Mouse (Mus musculus) intestine, embryonic 15.5 days (tissue): ENCODE data around the gene Mlec. TPM values are rescaled to one million over a fixed set of nuclear protein-coding genes. Genes with fewer than 3 reads are reported as not detected.

ENCODE experiments used
- ATAC-seq: fragments of 200-750 bp; cut with Nextera tagmentation; 2 replicates; pipeline ENCODE4 v1.8.0; 2017; ENCODE audit warnings: moderate TSS enrichment, moderate library complexity
- H3K27ac ChIP-seq: fragments of 300-500 bp; sonication (generic); 2 replicates; pipeline ENCODE4 v1.5.1; 2015; ENCODE audit warnings: mild to moderate bottlenecking, inconsistent platforms
- H3K27me3 ChIP-seq: fragments of 300-500 bp; sonication (generic); replicated peaks from 2 replicates; pipeline ENCODE4 v1.6.1; 2015; ENCODE audit warnings: inconsistent platforms
- H3K36me3 ChIP-seq: fragments of 300-500 bp; sonication (generic); 2 replicates; pipeline ENCODE4 v1.6.1; 2015; ENCODE audit warnings: inconsistent platforms
- H3K4me1 ChIP-seq: fragments of 300-500 bp; sonication (generic); replicated peaks from 2 replicates; pipeline ENCODE4 v1.6.1; 2015; ENCODE audit warnings: inconsistent platforms
- H3K4me2 ChIP-seq: fragments of 300-500 bp; sonication (generic); replicated peaks from 2 replicates; pipeline ENCODE4 v1.6.1; 2015; ENCODE audit warnings: mild to moderate bottlenecking, inconsistent platforms
- H3K4me3 ChIP-seq: fragments of 300-500 bp; sonication (generic); replicated peaks from 2 replicates; pipeline ENCODE4 v1.5.1; 2015; ENCODE audit warnings: inconsistent platforms
- H3K9ac ChIP-seq: fragments of 300-500 bp; sonication (generic); 2 replicates; pipeline ENCODE4 v1.6.1; 2015; ENCODE audit warnings: inconsistent platforms
- H3K9me3 ChIP-seq: fragments of 300-500 bp; sonication (generic); 2 replicates; pipeline ENCODE4 v1.6.1; 2016; ENCODE audit warnings: inconsistent platforms
- WGBS: fragments of 180-500 bp; shearing (Covaris S2); methylation state at CpG from one replicate; pipeline ENCODE4 v1.1.7; 2015; 5-methylcytosine and 5-hydroxymethylcytosine counted together
- polyA plus RNA-seq: library from polyadenylated mRNA; unstranded; fragments of >200 nt; fragmentation: Nextera tagmentation; extraction: Ambion mirVana; gene quantifications from 2 replicates; pipeline ENCODE4 v1.2.1, GENCODE M21; 2015

The Mlec gene
- polyA plus RNA-seq, 1 experiment from 2014 or later, result 89.9 TPM

- Histone ChIP-seq H3K36me3 (peaks cover 18% of the 10 kb centered on the region), H3K4me1 (0 out of 2 replicates have a peak, but pooled peaks cover 14% of the 10 kb centered on the region), H3K27ac (no peak overlapping the region), H3K9me3 (no peaks in the 10 kb centered on the region), H3K9ac (no peak overlapping the region), H3K27me3 (no peaks in the 10 kb centered on the region), H3K4me2 (no peak overlapping the region), H3K4me3 (no peak overlapping the region)
- no peak for ATAC-seq
- 92% methylated on average over 22 of the region's 22 CpGs for WGBS
Observed at GRCm38 (mm10) chr5:115127421-115128179, 30.4 kb downstream of the Mlec start.

GRCm38 (mm10) chr5:115126578-115127312 is 31.2 kb downstream of the Mlec start:
- H3K36me3 ChIP-seq, result peaks cover 18% of the 10 kb centered on the region
- WGBS, result 94% methylated on average over 28 of the region's 28 CpGs
- no peaks in the 10 kb centered on the region for H3K9me3 ChIP-seq
- no peak for ATAC-seq
- no peak overlapping the region for H3K9ac ChIP-seq
- no peak overlapping the region for H3K27ac ChIP-seq
- H3K27me3 ChIP-seq, result no peaks in the 10 kb centered on the region
- no peak overlapping the region for H3K4me3 ChIP-seq
- H3K4me2 ChIP-seq, result no peak overlapping the region
- 0 out of 2 replicates have a peak, but pooled peaks cover 14% of the 10 kb centered on the region for H3K4me1 ChIP-seq

GRCm38 (mm10) chr5:115125211-115125871 is 32.6 kb downstream of the Mlec start:
- Histone ChIP-seq H3K36me3 (peaks cover 18% of the 10 kb centered on the region), H3K27me3 (no peaks in the 10 kb centered on the region)

GRCm38 (mm10) chr5:115124690-115125089 is 33.3 kb downstream of the Mlec start:
- peak; percentile 21 for ATAC-seq
- no peaks in the 10 kb centered on the region for H3K9me3 ChIP-seq
- H3K4me3 ChIP-seq, result no peak overlapping the region
- H3K27me3 ChIP-seq, result no peaks in the 10 kb centered on the region
- 92% methylated on average over 6 of the region's 6 CpGs for WGBS
- H3K27ac ChIP-seq, result no peak overlapping the region
- H3K36me3 ChIP-seq, result peaks cover 18% of the 10 kb centered on the region
- H3K4me2 ChIP-seq, result no peak overlapping the region
- peaks cover 14% of the 10 kb centered on the region; the same call in 1 of the 2 replicates for H3K4me1 ChIP-seq
- no peak overlapping the region for H3K9ac ChIP-seq

More at GRCm38 (mm10) chr5:115125211-115125871, 32.6 kb downstream of the Mlec start:
- H3K4me2 ChIP-seq, result 0 out of 2 replicates have a peak overlapping the region, but pooled peaks have one; percentile 12
- H3K4me3 ChIP-seq, result no peak overlapping the region
- WGBS, result 24% methylated on average over 24 of the region's 24 CpGs
- no peak overlapping the region for H3K9ac ChIP-seq
- peak; percentile 83 for ATAC-seq
- H3K9me3 ChIP-seq, result no peaks in the 10 kb centered on the region
- 0 out of 2 replicates have a peak, but pooled peaks cover 14% of the 10 kb centered on the region for H3K4me1 ChIP-seq
- no peak overlapping the region for H3K27ac ChIP-seq

- peaks cover 17% of the 10 kb centered on the region for H3K36me3 ChIP-seq
- H3K9ac ChIP-seq, result no peak overlapping the region
- H3K4me2 ChIP-seq, result no peak overlapping the region
- ATAC-seq, result no peak
- H3K9me3 ChIP-seq, result no peaks in the 10 kb centered on the region
- H3K27ac ChIP-seq, result no peak overlapping the region
- WGBS, result 81% methylated on average over 5 of the region's 5 CpGs
- H3K4me3 ChIP-seq, result no peak overlapping the region
- peaks cover 17% of the 10 kb centered on the region for H3K4me1 ChIP-seq
- H3K27me3 ChIP-seq, result no peaks in the 10 kb centered on the region
Observed at GRCm38 (mm10) chr5:115120978-115121377, 37.0 kb downstream of the Mlec start.

GRCm38 (mm10) chr5:115118961-115119570 is 38.9 kb downstream of the Mlec start, which contains the start of gene Acads:
Gene Acads (minus strand): TSS chr5:115119346.
- Histone ChIP-seq H3K4me2 (peak within 1 kb of the TSS; percentile 83), H3K9me3 (no peaks in the 10 kb centered on the region), H3K4me3 (peak within 1 kb of the TSS; percentile 98), H3K36me3 (peaks cover 12% of the 10 kb centered on the region; the same call in 1 of the 2 replicates), H3K27me3 (no peaks in the 10 kb centered on the region), H3K9ac (peak within 1 kb of the TSS; percentile 98), H3K27ac (peak within 1 kb of the TSS; percentile 78), H3K4me1 (peaks cover 5% of the 10 kb centered on the region)
- under 1% methylated on average over 39 of the region's 39 CpGs for WGBS
- peak; percentile 97 for ATAC-seq

GRCm38 (mm10) chr5:115117467-115117866 is 40.5 kb downstream of the Mlec start:
- Histone ChIP-seq H3K4me1 (peaks cover 5% of the 10 kb centered on the region), H3K9ac (no peak overlapping the region), H3K36me3 (0 out of 2 replicates have a peak, but pooled peaks cover 11% of the 10 kb centered on the region), H3K9me3 (no peaks in the 10 kb centered on the region), H3K27me3 (no peaks in the 10 kb centered on the region), H3K27ac (no peak overlapping the region), H3K4me2 (no peak overlapping the region), H3K4me3 (no peak overlapping the region)
- 74% methylated on average over 13 of the region's 13 CpGs for WGBS
- ATAC-seq, result no peak

GRCm38 (mm10) chr5:115116426-115116825 is 41.6 kb downstream of the Mlec start:
- Histone ChIP-seq H3K9ac (no peak overlapping the region), H3K36me3 (peaks cover 18% of the 10 kb centered on the region; the same call in 1 of the 2 replicates), H3K4me3 (no peak overlapping the region), H3K27me3 (no peaks in the 10 kb centered on the region), H3K27ac (no peak overlapping the region), H3K4me1 (peaks cover 5% of the 10 kb centered on the region), H3K9me3 (no peaks in the 10 kb centered on the region), H3K4me2 (no peak overlapping the region)
- no peak for ATAC-seq
- 93% methylated on average over 3 of the region's 3 CpGs for WGBS

GRCm38 (mm10) chr5:115114501-115114900 is 43.5 kb downstream of the Mlec start:
- no peak overlapping the region for H3K4me2 ChIP-seq
- no peak overlapping the region for H3K9ac ChIP-seq
- WGBS, result 80% methylated on average over 8 of the region's 8 CpGs
- peak overlapping the region; percentile 19; the same call in 1 of the 2 replicates for H3K27ac ChIP-seq
- H3K27me3 ChIP-seq, result no peaks in the 10 kb centered on the region
- no peak overlapping the region for H3K4me3 ChIP-seq
- no peaks in the 10 kb centered on the region for H3K9me3 ChIP-seq
- peak; percentile 50 for ATAC-seq
- peaks cover 3% of the 10 kb centered on the region for H3K4me1 ChIP-seq
- peaks cover 23% of the 10 kb centered on the region; the same call in 1 of the 2 replicates for H3K36me3 ChIP-seq

GRCm38 (mm10) chr5:115113244-115113643 is 44.7 kb downstream of the Mlec start:
- 94% methylated on average over 12 of the region's 12 CpGs for WGBS
- no peak for ATAC-seq
- no peak overlapping the region for H3K27ac ChIP-seq
- H3K4me3 ChIP-seq, result no peak overlapping the region
- H3K9ac ChIP-seq, result 0 out of 2 replicates have a peak overlapping the region, but pooled peaks have one; percentile 20
- H3K27me3 ChIP-seq, result no peaks in the 10 kb centered on the region
- peaks cover 23% of the 10 kb centered on the region; the same call in 1 of the 2 replicates for H3K36me3 ChIP-seq
- H3K4me1 ChIP-seq, result no peaks in the 10 kb centered on the region; the same call in 1 of the 2 replicates
- no peak overlapping the region for H3K4me2 ChIP-seq
- H3K9me3 ChIP-seq, result no peaks in the 10 kb centered on the region

GRCm38 (mm10) chr5:115111156-115111555 is 46.8 kb downstream of the Mlec start:
- Histone ChIP-seq H3K27ac (no peak overlapping the region), H3K36me3 (peaks cover 22% of the 10 kb centered on the region; the same call in 1 of the 2 replicates), H3K4me3 (no peak overlapping the region), H3K4me2 (no peak overlapping the region), H3K9ac (no peak overlapping the region), H3K9me3 (no peaks in the 10 kb centered on the region), H3K27me3 (no peaks in the 10 kb centered on the region), H3K4me1 (no peaks in the 10 kb centered on the region)
- WGBS, result 93% methylated on average over 8 of the region's 8 CpGs
- ATAC-seq, result no peak
